Mouse (Mus musculus) megakaryocyte, embryonic 14.5 days (primary cell): Measurements from ENCODE around the gene Tdp2. TPM values are rescaled to one million over a fixed set of nuclear protein-coding genes. Genes with fewer than 3 reads are reported as not detected.

ENCODE experiments used
- H3K27me3 ChIP-seq: replicated peaks from 2 replicates; pipeline ENCODE3; 2012; ENCODE audit warnings: inconsistent platforms
- H3K36me3 ChIP-seq: replicated peaks from 2 replicates; pipeline ENCODE3; 2012; ENCODE audit warnings: low read length, inconsistent platforms, mixed read lengths
- H3K4me1 ChIP-seq: 2 replicates; pipeline ENCODE4 v1.6.1; 2012; ENCODE audit warnings: inconsistent platforms
- H3K4me3 ChIP-seq: replicated peaks from 2 replicates; pipeline ENCODE3; 2012; ENCODE audit warnings: moderate library complexity, mild to moderate bottlenecking, inconsistent platforms
- H3K9me3 ChIP-seq: 2 replicates; pipeline ENCODE4 v1.6.1; 2012; ENCODE audit warnings: inconsistent platforms
- FLI1 ChIP-seq: IDR thresholded peaks from 2 replicates; pipeline ENCODE4 v1.6.1; 2012; ENCODE audit warnings: low read length, inconsistent platforms, mixed read lengths
- GATA1 ChIP-seq: IDR thresholded peaks from 3 replicates; pipeline ENCODE4 v1.6.1; 2012; ENCODE audit warnings: mixed read lengths, low read length, inconsistent platforms, borderline replicate concordance
- polyA plus RNA-seq: library from polyadenylated mRNA; stranded (reverse); fragments of >175 nt; gene quantifications from 2 replicates; pipeline ENCODE4 v1.2.3, GENCODE M21; 2012; ENCODE audit warnings: low replicate concordance; ENCODE audit not compliant: insufficient read depth

Tdp2 gene
- polyA plus RNA-seq, 1 experiment = 20.5 TPM

GRCm38 (mm10) chr13:24849318-24849717 is 17.8 kb downstream of the Tdp2 start:
- peaks cover 31% of the 10 kb centered on the region for H3K4me1 ChIP-seq
- no peak overlapping the region for H3K4me3 ChIP-seq
- no peaks in the 10 kb centered on the region for H3K9me3 ChIP-seq
- TF ChIP-seq FLI1 = no peak
- TF ChIP-seq GATA1 = no peak
- H3K36me3 ChIP-seq = no peaks in the 10 kb centered on the region
- peaks cover 23% of the 10 kb centered on the region for H3K27me3 ChIP-seq

- H3K4me1 ChIP-seq = peaks cover 22% of the 10 kb centered on the region
- H3K9me3 ChIP-seq = no peaks in the 10 kb centered on the region
- peaks cover 23% of the 10 kb centered on the region for H3K27me3 ChIP-seq
- H3K36me3 ChIP-seq = no peaks in the 10 kb centered on the region
- peak overlapping the region; percentile 21 for H3K4me3 ChIP-seq
- TF ChIP-seq FLI1 (no peak), GATA1 (no peak)
Measured at GRCm38 (mm10) chr13:24851989-24852388, 20.5 kb downstream of the Tdp2 start.

GRCm38 (mm10) chr13:24852570-24852969 is 21.1 kb downstream of the Tdp2 start:
- Histone ChIP-seq H3K36me3 (no peaks in the 10 kb centered on the region), H3K9me3 (no peaks in the 10 kb centered on the region), H3K27me3 (peaks cover 28% of the 10 kb centered on the region), H3K4me1 (peaks cover 22% of the 10 kb centered on the region), H3K4me3 (no peak overlapping the region)
- TF ChIP-seq FLI1 (no peak), GATA1 (no peak)

DNA sequence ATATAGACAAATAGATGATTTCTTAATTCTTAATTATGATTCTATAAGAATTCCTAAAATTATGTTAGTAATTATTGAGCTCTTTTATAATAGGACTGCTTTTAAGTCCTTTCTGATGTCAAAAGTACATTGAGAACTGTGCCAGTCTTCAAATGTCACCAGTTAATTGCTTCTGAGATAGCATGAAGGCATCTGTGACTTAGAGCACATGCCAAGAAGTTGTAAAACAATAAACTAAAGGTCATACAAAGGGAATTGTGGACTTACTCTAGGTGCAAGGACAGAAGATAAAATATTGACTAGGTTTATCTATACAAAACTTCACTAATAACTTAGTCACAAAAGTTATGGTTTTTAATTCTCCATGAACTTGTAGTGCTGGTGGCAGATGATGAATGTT is 27.6 kb downstream of the Tdp2 start:
- H3K27me3 ChIP-seq = peaks cover 38% of the 10 kb centered on the region
- H3K4me3 ChIP-seq = no peak overlapping the region
- peaks cover 8% of the 10 kb centered on the region for H3K4me1 ChIP-seq
- H3K36me3 ChIP-seq = no peaks in the 10 kb centered on the region
- H3K9me3 ChIP-seq = peaks cover 4% of the 10 kb centered on the region
- TF ChIP-seq FLI1 (no peak), GATA1 (no peak)

DNA sequence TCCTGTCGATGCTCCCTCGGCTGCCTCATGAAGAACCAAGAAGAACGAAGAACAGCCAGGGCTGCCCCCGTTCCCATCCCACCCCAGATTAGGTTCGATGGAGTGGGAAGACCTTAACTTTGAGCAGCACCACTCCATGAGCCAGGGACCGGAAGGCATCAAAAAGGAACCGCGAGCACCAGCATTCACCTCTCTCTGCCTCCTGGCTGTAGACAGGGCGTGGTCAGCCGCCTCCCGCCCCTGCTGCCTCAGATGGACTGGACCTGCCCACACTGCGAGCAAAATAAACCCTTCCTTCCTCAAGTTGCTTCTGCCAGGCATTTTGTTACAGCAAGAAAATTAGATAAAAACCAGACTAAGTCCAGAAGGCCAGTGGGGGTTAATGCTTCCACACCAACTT is 29.6 kb downstream of the Tdp2 start:
- peaks cover 11% of the 10 kb centered on the region for H3K4me1 ChIP-seq
- peaks cover 4% of the 10 kb centered on the region for H3K9me3 ChIP-seq
- no peaks in the 10 kb centered on the region for H3K36me3 ChIP-seq
- peaks cover 38% of the 10 kb centered on the region for H3K27me3 ChIP-seq
- TF ChIP-seq GATA1 (no peak), FLI1 (no peak)
- H3K4me3 ChIP-seq = no peak overlapping the region

DNA sequence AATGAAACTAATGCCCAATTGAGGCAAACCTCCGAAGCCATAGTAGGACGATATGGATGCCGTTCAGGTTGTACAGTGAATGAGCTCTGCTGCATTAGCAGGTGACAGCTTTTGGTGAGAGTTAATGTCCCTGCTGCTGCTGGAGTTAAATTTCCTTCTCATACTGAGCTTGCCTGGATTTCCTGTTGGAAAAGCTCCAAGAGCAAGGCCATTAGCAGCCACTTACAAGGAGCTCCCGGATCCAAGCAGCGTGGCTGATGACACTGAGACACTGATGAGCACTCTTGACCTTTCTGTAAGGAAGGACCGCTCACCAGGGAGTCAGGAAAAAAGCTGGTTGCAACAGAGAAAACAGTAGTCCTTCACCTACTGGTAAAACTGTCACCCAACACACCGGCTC is 30.5 kb downstream of the Tdp2 start:
- H3K4me3 ChIP-seq = no peak overlapping the region
- peaks cover 16% of the 10 kb centered on the region for H3K4me1 ChIP-seq
- TF ChIP-seq GATA1 = no peak
- TF ChIP-seq FLI1 = no peak

GRCm38 (mm10) chr13:24862520-24862919 is 31.0 kb downstream of the Tdp2 start:
- Histone ChIP-seq H3K9me3 (peaks cover 4% of the 10 kb centered on the region), H3K4me1 (peaks cover 17% of the 10 kb centered on the region)
- no peak for TF ChIP-seq FLI1
- TF ChIP-seq GATA1 = no peak

More for the DNA sequence above, 30.5 kb downstream of the Tdp2 start:
- H3K9me3 ChIP-seq = peaks cover 4% of the 10 kb centered on the region
- H3K27me3 ChIP-seq = peaks cover 29% of the 10 kb centered on the region
- no peaks in the 10 kb centered on the region for H3K36me3 ChIP-seq

GRCm38 (mm10) chr13:24866430-24867402 is 35.2 kb downstream of the Tdp2 start:
- Histone ChIP-seq H3K9me3 (no peaks in the 10 kb centered on the region), H3K4me3 (no peak overlapping the region), H3K27me3 (peaks cover 11% of the 10 kb centered on the region), H3K36me3 (no peaks in the 10 kb centered on the region), H3K4me1 (peaks cover 13% of the 10 kb centered on the region)
- no peak for TF ChIP-seq GATA1
- no peak for TF ChIP-seq FLI1

More at GRCm38 (mm10) chr13:24862520-24862919, 31.0 kb downstream of the Tdp2 start:
- H3K4me3 ChIP-seq = no peak overlapping the region
- no peaks in the 10 kb centered on the region for H3K36me3 ChIP-seq
- H3K27me3 ChIP-seq = peaks cover 24% of the 10 kb centered on the region

DNA sequence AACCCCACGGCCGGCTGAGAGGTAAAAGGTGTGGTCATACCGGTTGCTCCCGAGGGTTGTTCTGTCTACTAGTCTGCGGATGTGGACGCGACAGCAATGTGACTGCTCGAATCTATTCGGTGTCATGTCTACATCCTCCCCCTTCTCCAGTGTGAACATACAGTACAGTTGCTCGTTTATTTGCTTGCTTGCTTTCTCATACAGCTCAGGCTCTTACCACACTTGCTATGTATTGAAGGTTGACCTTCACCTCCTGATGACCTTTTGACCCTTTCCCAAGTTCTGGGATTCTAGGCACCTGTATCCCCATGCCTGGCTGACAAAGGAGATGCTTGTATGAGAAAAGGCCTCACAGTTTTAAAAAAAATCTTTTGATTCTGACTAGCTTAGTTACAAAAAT is 36.3 kb downstream of the Tdp2 start:
- no peaks in the 10 kb centered on the region for H3K36me3 ChIP-seq
- H3K4me3 ChIP-seq = no peak overlapping the region
- H3K27me3 ChIP-seq = peaks cover 10% of the 10 kb centered on the region
- peaks cover 9% of the 10 kb centered on the region; the same call in 1 of the 2 replicates for H3K4me1 ChIP-seq
- TF ChIP-seq GATA1 (no peak), FLI1 (no peak)
- H3K9me3 ChIP-seq = no peaks in the 10 kb centered on the region

DNA sequence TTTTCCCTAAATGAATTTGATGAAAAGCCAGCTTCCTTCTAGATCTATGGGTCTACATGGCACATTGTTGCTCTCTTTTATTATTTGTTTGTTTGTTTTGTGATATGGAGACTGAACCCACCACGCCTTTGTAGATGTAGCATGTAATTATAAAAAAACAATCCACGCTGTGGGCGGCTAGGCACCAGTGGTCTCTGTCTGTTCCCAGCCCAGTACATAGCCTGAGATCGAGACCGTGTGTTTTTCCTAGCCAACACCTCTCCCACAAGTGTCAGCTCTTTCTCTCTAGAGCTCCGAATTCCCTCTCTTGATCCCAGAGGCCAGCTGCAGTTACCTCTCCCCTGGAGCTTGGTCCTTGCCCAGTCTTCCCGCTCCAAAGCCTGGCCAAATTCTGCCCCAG is 36.8 kb downstream of the Tdp2 start:
- Histone ChIP-seq H3K4me3 (no peak overlapping the region), H3K36me3 (no peaks in the 10 kb centered on the region), H3K9me3 (peaks cover 4% of the 10 kb centered on the region; the same call in 1 of the 2 replicates), H3K27me3 (peaks cover 10% of the 10 kb centered on the region), H3K4me1 (peaks cover 9% of the 10 kb centered on the region; the same call in 1 of the 2 replicates)
- TF ChIP-seq GATA1 = no peak
- TF ChIP-seq FLI1 = no peak
